13 mouse cellular contexts compared by ENCODE assay signal in genomic region chr2:18938232-18938631, GRCm38 (mm10). TPM values are rescaled to one million over a fixed set of nuclear protein-coding genes. Genes with fewer than 3 reads are reported as not detected.
DNase-seq lines count a peak whose midpoint lies in the region; ATAC-seq and TF ChIP-seq lines count a peak whose summit lies in the region.
"Had no signal": no experiment of that assay in that cellular context is flagged by ENCODE, and none has a peak within 500 bp of the region (broad histone marks: within the 10 kb centered on the region; RNA-seq: fewer than 3 reads in every experiment).

No protein-coding gene starts in this region.

- H3K4me1 ChIP-seq in heart, adult 2 months (ENCODE audit: control insufficient read depth, insufficient read depth, low read length) = peaks cover 18% of the 10 kb centered on the region
- H3K4me1 ChIP-seq in thymus, adult 2 months (replicated peaks; ENCODE audit: control insufficient read depth, insufficient read depth, low read length) = peaks cover 50% of the 10 kb centered on the region
- H3K4me1 ChIP-seq in kidney, postnatal 0 days (replicated peaks; ENCODE audit: insufficient read depth, low read length) = peaks cover 23% of the 10 kb centered on the region
- H3K4me1 ChIP-seq in midbrain, embryonic 13.5 days (replicated peaks) = peaks cover 44% of the 10 kb centered on the region

- no peaks in the 10 kb centered on the region for H3K27me3 ChIP-seq in heart, adult 2 months (ENCODE audit: control insufficient read depth, insufficient read depth, low read length)
- no peaks in the 10 kb centered on the region for H3K27me3 ChIP-seq in thymus, adult 2 months (ENCODE audit: control insufficient read depth, insufficient read depth, low read length)
- no peaks in the 10 kb centered on the region for H3K27me3 ChIP-seq in kidney, postnatal 0 days (ENCODE audit: insufficient read depth, low read length)
- H3K27me3 ChIP-seq in midbrain, embryonic 13.5 days = no peaks in the 10 kb centered on the region
- H3K27me3 ChIP-seq: Patski had no signal

- no peak for TF ChIP-seq CTCF in heart, adult 2 months (IDR thresholded peaks at IDR 0.05)
- no peak for TF ChIP-seq CTCF in thymus, adult 2 months (IDR thresholded peaks at IDR 0.05; ENCODE audit: borderline replicate concordance, control insufficient read depth, extremely low read depth, insufficient read depth, low read length, poor library complexity)
- TF ChIP-seq CTCF in kidney, postnatal 0 days (IDR thresholded peaks at IDR 0.05; ENCODE audit: low read depth) = no peak

- H3K79me2 ChIP-seq in heart, adult 2 months (replicated peaks; ENCODE audit: control insufficient read depth, insufficient read depth, low read length) = no peaks in the 10 kb centered on the region

- peak overlapping the region; percentile 31 for H3K27ac ChIP-seq in heart, adult 2 months
- H3K27ac ChIP-seq in thymus, adult 2 months (ENCODE audit: control insufficient read depth, insufficient read depth, low read length) = peak overlapping the region; percentile 43; the same call in 1 of the 2 replicates
- peak overlapping the region; percentile 61 for H3K27ac ChIP-seq in kidney, postnatal 0 days
- no peak overlapping the region for H3K27ac ChIP-seq in midbrain, embryonic 13.5 days
- H3K27ac ChIP-seq: limb, embryonic 15.5 days had no signal

- ATAC-seq in kidney, postnatal 0 days (replicated peaks; ENCODE audit: low FRiP score, low read depth) = no peak
- no peak for ATAC-seq in midbrain, embryonic 13.5 days

- no peak for TF ChIP-seq POLR2A in heart, adult 2 months (IDR thresholded peaks at IDR 0.05; ENCODE audit: insufficient read depth, low read depth, low read length)
- no peak for TF ChIP-seq POLR2A in thymus, adult 2 months (IDR thresholded peaks at IDR 0.05; ENCODE audit: control insufficient read depth, extremely low read depth, insufficient read depth, low read length, poor library complexity)

- no peaks in the 10 kb centered on the region for H3K9me3 ChIP-seq in kidney, postnatal 0 days (replicated peaks; ENCODE audit: low read length)
- H3K9me3 ChIP-seq in midbrain, embryonic 13.5 days = no peaks in the 10 kb centered on the region
- H3K9me3 ChIP-seq: hindbrain, embryonic 10.5 days; limb, embryonic 15.5 days had no signal

- no peak overlapping the region for H3K4me2 ChIP-seq in kidney, postnatal 0 days (ENCODE audit: low read length)
- no peak overlapping the region for H3K4me2 ChIP-seq in midbrain, embryonic 13.5 days (replicated peaks)
- H3K4me2 ChIP-seq: limb, embryonic 15.5 days had no signal

- H3K9ac ChIP-seq in heart, adult 2 months (ENCODE audit: low read depth, low read length) = no peak overlapping the region
- no peak overlapping the region for H3K9ac ChIP-seq in kidney, postnatal 0 days (ENCODE audit: low read depth, low read length)
- no peak overlapping the region for H3K9ac ChIP-seq in midbrain, embryonic 13.5 days (replicated peaks)
- H3K9ac ChIP-seq: limb, embryonic 15.5 days had no signal

- intact Hi-C loops in heart, adult 2 months (cut with DNase I) = loop anchor here (5.0 kb wide), 1 partner anchor 41 kb away; no protein-coding TSS in a partner anchor

- DNase-seq in heart, adult 2 months = peak in 1 of 2 experiments; percentile 36
- DNase-seq in heart, postnatal 4 days = no peak
- no peak for DNase-seq in thymus, adult 2 months
- DNase-seq in thymus, postnatal 14 days = no peak
- no peak for DNase-seq in kidney, postnatal 0 days (ENCODE audit: low spot score)
- DNase-seq in cerebellum, adult 11 months = no peak
- DNase-seq in B cell, adult 2 months = no peak
- DNase-seq: cerebellum, postnatal 14 days had no signal

- H3K36me3 ChIP-seq in heart, adult 2 months (ENCODE audit: control insufficient read depth, insufficient read depth, low read length) = peaks cover 4% of the 10 kb centered on the region; the same call in 1 of the 2 replicates
- no peaks in the 10 kb centered on the region for H3K36me3 ChIP-seq in thymus, adult 2 months (ENCODE audit: control insufficient read depth, insufficient read depth, low read length)
- no peaks in the 10 kb centered on the region for H3K36me3 ChIP-seq in kidney, postnatal 0 days (ENCODE audit: insufficient read depth, low read length)
- H3K36me3 ChIP-seq in midbrain, embryonic 13.5 days = no peaks in the 10 kb centered on the region
- H3K36me3 ChIP-seq: hindbrain, embryonic 10.5 days; limb, embryonic 15.5 days had no signal

- WGBS in heart, adult 2 months = 23% methylated on average over 1 of the region's 1 CpGs
- WGBS in thymus, adult 2 months = 42% methylated on average over 1 of the region's 1 CpGs
- WGBS in kidney, postnatal 0 days = 24% methylated on average over 1 of the region's 1 CpGs
- 30% methylated on average over 1 of the region's 1 CpGs for WGBS in midbrain, embryonic 13.5 days

- no peak overlapping the region for H3K4me3 ChIP-seq in heart, adult 2 months
- H3K4me3 ChIP-seq in thymus, adult 2 months (ENCODE audit: control insufficient read depth, insufficient read depth, low read length) = no peak overlapping the region
- no peak overlapping the region for H3K4me3 ChIP-seq in kidney, postnatal 0 days (replicated peaks; ENCODE audit: low read depth, low read length)
- no peak overlapping the region for H3K4me3 ChIP-seq in midbrain, embryonic 13.5 days (replicated peaks)
- H3K4me3 ChIP-seq: erythroblast, embryonic 14.5 days; hindbrain, embryonic 10.5 days; limb, embryonic 15.5 days had no signal

- no peak for TF ChIP-seq EP300 in heart, adult 2 months (IDR thresholded peaks at IDR 0.05; ENCODE audit: insufficient read depth, low read depth, low read length)

RNA-seq across cellular contexts. Expression of gene Pip4k2a, which starts 59.7 kb away (rescaled TPM):
- 1 to 10 TPM; 6.5 to 7.6 TPM for total RNA-seq in heart, adult 2 months (2021)
- 4.3 and 6.3 TPM in 2 replicates for polyA plus RNA-seq in heart, adult 2 months (2012; rRNA removed)
- total RNA-seq in heart, postnatal 4 days (2021) = 1 to 10 TPM; 7.9 to 8.1 TPM
- 55.0 and 61.2 TPM in 2 replicates for polyA plus RNA-seq in thymus, adult 2 months (2012; rRNA removed)
- polyA plus RNA-seq in kidney, postnatal 0 days (2015; fragmentation: Nextera tagmentation; extraction: Ambion mirVana) = 7.8 and 8.7 TPM in 2 replicates
- 8.0 and 8.3 TPM in 2 replicates for polyA plus RNA-seq in midbrain, embryonic 13.5 days (2015; fragmentation: Nextera tagmentation; extraction: Ambion mirVana)

RNA-seq across cellular contexts. Expression of gene 4930426L09Rik, which starts 59.9 kb away (rescaled TPM):
- total RNA-seq in heart, adult 2 months (2021) = not detected
- 0.18 and 0.32 TPM in 2 replicates for polyA plus RNA-seq in heart, adult 2 months (2012; rRNA removed)
- under 1 TPM; 0.36 to 0.48 TPM for total RNA-seq in heart, postnatal 4 days (2021)
- 2.0 and 2.8 TPM in 2 replicates for polyA plus RNA-seq in thymus, adult 2 months (2012; rRNA removed)
- 0.43 and 0.54 TPM in 2 replicates for polyA plus RNA-seq in kidney, postnatal 0 days (2015; fragmentation: Nextera tagmentation; extraction: Ambion mirVana)
- polyA plus RNA-seq in midbrain, embryonic 13.5 days (2015; fragmentation: Nextera tagmentation; extraction: Ambion mirVana) = 0.32 and 0.58 TPM in 2 replicates
- polyA plus RNA-seq: erythroblast, embryonic 14.5 days had no signal
